Mouse (Mus musculus): ENCODE measurements around the gene Msto1.
"Not testable (repeated sequence)": the region's sequence is repeated elsewhere in the genome, so short reads cannot be mapped to it uniquely, and the experiment has no call there.

The Msto1 gene

DNA sequence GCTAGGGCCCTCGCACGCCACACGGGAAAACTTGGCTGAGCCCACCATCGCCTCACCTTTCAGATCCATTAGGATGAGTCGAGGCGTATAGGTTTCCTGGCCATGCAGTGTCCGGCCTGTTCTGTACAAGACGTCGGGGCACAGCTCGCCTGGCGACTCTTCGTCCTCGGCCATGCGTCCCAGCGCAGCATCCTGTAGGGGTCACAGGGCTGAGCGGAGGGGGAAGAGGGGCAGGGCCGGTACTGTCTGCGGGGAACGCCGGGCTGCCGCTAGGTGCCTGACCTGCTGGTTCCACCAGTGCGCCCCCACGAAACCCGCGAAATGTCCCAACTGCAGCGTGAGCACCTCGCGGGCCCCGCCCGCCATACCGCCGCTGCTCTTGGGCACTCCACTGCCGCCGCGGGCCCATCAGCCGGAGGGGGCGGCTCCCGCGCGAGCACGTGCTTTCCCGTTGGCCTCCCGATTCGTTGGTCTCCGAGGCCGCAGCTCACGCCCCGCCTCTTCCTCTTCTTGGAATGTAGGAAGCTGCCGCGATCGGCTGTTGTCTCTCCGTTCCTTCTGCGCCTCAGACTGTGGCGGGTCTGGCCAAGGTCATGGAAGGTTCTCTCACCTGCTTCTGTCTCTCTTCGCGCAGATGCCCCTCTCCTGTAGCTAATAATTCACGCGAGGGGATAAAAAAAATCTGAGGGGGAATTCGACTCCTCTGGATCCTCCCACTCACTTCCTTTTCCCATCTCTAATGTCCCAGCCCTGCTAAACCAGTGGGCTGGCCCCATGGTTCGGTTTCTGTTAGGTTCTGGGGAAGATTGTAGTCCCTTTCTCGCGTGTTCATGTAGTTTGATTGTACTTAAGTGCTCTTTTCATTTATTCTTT, at the start of gene Msto1:
Gene Msto1, minus strand, starts transcription at position 489 of the 873 bp plus-strand sequence.
- peak; percentile 96 for DNase-seq

DNA sequence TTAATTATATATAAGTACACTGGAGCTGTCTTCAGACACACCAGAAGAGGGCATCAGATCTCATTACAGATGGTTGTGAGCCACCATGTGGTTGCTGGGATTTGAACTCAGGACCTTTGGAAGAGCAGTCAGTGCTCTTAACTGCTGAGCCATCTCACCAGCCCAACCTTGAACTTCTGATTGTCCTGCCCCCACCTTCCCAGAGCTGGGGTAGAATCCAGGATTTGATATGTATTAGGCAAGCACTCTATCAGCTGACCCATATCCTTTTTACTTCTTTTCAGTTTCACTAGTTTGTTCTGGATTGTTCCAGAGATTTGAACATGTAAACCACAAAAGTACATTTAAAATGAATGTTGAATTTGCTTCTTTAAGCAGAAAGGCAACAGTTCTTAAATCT, 49.4 kb upstream of the Msto1 start:
- not testable (repeated sequence) for DNase-seq

DNA sequence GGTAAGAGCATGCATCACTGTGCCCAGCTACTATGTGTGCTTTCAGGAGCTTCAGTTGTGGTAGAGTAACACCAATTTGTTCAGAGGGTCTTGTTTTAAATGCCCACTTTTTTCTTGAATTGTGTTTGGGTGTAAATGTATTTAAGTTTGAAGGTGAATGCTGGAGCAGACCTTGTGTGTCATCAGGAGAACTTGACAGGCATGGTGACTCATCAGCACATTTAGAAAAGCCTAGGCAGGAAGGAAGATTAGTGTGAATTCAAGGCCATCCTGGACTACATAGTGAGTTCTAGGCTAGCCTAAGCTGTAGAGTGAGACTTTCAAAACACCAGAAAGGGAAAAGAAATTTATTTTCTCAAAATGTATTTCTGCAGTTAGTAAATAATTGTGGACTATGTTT, 39.9 kb upstream of the Msto1 start:
- DNase-seq = no peak

DNA sequence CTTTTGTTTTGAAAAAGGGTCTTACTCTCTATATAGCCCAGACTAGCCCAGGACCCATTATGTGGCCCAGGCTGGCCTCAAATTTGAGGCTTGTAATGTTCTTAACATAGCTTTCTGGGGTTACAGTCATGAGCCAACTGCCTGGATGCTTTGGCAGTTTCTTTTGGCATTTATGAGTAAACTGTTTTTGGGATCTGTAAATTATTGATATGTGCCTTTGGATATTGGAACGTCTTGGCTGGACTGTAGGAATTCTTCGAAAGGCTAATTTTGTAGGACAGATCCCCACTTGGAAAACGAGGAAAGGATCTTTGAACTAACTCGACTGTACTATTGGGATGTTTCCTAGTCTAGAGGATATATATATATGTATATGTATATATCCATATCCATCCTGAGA, 39.4 kb upstream of the Msto1 start:
- no peak for DNase-seq

DNA sequence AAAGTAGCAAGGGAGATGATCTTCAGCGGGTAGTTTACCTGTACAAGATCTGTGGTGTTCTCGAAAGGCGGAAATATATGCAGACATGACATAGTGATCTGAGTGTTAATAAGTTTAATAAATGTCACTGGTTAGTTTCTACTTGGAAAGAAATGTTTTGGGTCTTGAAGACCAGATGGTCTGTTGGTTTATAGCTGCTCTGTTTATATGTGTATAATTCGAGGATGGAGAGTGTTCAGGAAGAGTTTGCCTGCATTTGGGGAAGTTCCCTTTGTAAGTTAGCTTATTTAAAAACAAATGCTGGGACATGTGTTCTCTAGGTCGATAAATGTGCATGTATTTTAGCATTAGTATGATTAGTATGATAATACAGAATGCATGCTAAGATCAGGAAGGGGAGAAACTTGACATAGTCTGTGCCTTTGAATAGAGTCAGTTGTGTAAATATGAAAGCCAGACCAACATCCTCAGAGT, 37.6 kb upstream of the Msto1 start:
- no peak for DNase-seq

DNA sequence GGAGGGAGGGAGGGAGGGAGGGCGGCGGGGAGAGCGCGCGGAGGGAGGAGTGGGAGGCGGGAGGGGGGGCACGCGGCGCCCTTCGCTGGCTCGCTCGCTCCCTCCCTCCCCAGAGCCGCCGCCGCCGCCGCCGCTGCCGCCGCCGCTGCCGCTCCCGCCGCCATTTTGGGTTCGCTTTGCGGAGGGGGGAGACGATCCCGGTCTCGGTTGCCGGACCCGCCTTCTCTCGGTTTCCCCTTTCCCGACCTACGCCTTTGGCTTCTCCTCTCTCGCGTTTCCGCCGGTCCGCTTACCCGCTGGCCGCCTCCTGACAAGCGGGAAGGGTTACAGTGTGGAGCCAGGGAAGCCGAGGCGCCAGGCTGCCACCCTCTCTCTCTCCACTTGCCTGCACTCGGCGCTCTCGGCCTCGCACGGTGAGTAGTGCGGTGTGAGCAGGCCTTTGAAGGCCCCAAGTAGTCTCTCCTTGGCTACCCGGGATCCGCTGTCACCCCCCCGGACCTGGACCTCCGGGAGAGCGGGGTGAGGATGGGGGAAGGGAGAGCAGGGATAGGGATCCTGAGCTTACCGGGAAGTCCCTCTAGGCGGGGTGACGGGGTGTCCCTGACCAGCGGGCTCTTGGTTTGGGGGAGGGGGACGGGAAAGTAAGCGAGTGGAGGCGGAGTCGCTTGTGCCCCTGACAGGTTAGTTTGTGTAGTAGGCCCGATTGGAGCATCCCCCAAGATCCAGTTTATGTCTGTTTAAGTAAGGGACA, 37.0 kb upstream of the Msto1 start, which contains the start of the genes Ash1l and Dap3:
Gene Ash1l, plus strand, starts transcription at position 47 of the 751 bp plus-strand sequence.
Gene Dap3, minus strand, starts transcription at position 606 of the 751 bp plus-strand sequence.
- DNase-seq = peak; percentile 86

DNA sequence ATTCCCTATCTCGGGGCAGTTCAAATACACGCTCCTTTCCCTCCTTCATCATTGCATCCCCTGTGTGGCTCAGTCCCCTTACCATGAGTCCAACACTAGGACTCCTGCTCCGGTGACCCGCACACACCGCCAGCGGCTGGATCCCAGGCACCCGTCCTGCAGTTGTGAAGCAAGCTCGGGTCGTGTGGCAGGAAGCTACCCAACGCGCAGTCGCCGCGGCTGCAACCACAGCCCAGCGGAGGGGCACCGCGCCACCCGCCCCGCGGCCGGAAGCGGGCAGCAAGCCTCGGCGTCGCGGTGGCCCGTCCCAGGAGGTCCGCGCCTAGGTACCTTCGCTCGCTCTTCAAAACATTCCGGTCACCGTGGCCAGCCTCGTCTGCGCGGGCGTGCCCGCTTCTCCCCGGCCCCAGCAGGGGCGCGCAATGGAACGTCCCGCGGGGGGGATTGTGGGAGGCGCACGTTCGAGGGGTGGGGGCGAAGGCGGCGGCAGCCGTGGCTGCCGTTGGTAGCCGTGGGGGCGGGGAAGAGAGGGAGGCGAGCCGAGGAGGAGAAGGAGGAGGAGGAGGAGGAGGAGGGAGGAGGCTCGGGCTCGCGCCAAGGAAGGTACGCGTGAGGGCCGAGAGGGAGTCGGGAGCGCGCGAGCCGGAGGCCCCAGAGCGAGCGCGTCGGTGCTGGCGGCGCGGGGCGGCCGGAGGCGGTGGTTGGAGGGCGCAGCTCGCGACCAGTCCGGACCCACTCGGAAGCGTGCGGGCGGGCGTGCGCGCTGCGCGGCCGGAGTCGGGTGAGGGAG, 36.2 kb upstream of the Msto1 start:
- peak; percentile 96 for DNase-seq

DNA sequence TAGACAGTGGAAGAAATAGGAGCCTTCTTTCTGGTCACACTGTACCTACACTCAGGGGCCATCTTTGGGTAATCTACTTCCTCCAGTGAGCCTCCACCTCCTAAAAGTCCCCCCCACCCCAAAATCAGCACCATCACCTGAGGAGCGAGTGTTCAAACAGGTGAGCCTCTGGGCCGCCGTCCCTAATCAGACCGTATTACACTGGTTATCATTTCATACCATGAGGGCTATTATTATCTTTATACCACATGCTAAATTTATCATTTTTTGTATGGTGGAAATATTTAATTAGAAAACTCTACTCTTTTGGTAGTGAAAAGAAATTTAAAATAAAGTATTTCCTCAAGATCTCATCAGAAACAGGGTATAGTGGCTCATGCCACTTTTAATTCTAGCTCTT, 30.3 kb upstream of the Msto1 start:
- DNase-seq = no peak

DNA sequence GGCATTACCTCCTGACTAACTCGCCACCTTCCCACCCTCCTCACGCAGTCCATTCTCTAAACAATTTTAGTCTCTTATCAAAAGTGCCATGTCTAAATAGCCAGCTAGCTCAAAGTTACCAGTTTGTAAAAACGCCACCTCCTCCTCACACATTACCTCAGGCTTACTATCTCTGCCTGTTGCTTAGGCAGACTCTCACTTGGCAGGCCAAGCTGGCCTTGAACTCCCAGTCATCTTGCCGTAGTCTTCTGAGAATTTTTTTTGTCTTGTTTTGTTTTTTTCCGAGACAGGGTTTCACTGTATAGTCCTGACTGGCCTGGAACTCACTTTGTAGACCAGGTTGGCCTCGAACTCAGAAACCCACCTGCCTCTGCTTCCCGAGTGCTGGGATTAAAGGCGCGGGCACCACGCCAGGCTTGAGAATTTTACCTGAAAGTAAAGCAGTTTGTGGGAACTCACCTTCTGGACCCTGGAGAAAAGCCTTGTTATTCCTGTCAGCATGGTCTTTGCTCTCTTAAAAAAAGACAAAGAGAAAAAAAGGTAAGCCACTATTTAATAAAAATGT, 28.6 kb upstream of the Msto1 start:
- no peak for DNase-seq

DNA sequence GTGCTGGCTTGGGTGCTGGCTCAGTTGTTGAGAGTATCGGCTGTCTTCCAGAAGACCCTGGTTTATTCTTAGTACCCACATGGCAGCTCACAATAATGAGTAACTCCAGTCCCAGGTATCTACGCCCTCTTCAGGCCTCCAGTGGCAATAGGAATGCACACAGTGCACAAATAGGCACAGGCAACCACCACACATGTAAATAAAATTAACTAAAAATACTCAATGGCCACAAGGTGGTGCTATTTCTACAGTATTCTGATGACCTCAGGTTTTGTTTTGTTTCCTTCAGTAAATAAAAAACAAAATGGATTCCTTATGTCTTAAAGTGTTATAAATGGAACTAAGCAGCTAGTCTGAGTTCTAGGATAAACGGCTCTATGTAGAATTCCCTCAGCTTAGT, 25.9 kb upstream of the Msto1 start:
- peak; percentile 17 for DNase-seq

DNA sequence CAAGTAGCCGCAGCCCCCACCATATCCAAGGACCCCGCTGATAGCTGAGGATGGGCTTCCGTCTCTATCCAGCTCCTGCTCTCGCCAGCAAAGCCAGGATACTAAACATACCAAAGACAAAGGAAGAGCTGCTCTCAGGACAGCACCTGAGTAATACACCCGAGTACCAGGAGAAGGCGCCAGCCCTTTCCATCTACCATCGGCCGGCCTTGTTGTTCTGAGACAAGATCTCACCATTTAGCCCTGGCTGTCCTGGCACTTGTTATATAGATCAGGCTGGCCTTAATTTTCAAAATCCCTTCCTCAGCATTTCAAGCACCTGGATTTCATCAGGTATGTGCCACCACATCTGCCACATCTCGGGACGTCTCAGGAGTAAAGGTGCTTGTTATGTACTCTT, 25.3 kb upstream of the Msto1 start:
- no peak for DNase-seq

DNA sequence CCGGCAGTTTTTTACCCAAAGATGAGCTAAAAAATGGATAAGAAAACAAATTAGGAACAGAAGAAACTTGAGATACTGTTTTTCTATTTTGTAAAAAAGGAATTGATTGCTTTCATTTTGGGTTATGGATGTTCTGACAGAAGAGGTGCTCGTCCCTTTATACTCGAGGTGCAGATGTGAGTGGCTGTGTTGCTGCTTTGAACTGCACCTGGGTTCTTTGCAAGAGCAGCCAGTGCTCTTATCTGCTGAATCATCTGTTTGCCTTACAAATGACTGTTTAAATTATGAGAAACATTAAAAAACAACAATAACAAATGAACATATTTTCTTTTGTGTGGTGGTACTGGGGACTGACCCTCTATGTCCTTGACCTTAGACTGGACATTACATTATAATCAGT, 15.7 kb upstream of the Msto1 start:
- peak; percentile 53 for DNase-seq

DNA sequence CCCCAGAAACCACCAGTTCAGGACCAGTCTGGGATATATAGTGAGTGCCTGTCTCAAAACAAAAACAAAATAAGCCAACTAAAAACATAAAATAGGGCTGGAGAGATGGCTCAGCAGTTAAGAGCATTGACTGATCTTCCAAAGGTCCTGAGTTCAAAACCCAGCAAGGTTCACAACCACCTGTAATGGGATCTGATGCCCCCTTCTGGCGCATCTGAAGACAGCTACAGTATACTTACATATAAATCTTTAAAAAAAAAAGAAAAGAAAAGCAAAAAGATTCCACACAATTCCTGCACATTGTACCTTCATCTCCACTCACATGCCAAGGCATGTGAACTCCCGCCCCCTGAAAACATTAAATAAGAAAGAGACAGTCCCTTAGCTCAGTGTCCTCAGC, 11.9 kb upstream of the Msto1 start:
- no peak for DNase-seq

DNA sequence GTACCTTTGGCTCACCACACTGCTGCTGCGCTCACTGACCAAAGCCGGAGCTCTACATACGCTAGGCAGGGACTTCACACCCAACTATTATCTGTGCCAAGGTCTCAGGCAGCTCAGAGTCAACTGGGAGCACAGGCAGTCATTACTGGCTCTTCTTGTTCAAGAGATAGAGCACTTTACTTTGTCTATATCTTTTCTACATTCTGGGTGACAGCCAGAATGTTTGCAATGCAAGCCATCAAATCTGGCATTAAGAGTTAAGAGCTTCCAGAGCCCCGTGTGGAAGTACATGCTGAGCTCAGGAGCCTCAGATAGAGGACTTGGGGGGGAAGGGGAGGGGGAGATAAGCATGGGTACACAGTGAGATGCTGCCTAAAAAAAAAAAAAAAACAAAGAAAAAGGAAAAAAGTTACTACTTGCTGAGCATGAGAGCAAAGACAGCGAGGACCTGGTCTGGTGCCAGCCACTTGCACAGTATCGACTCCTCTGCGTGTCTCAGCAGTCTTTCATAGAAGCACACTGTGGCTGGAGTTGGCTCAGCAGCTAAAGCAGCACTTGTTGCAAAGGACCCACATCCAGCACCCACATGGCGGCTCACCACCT, 10.3 kb upstream of the Msto1 start:
- no peak for DNase-seq

DNA sequence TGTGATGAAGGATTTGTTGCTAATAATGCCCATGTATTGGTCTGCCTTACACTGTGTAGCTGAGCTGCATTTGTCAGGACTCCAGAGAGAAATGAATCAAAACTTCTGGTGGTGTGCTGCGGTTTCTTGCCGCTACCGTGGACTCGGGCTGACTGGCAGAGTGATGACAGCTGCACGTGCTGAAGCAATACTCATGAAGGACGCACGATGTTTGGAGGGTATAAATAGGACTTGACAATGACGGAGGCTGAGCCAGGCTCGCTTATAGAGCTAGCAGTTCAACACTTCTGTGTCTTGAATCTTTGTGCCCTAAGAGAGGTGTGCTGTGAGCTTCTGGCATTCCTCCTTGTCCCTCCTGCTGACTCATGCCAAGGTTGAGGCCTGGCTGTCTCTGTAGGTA, 7.6 kb upstream of the Msto1 start:
- DNase-seq = no peak

DNA sequence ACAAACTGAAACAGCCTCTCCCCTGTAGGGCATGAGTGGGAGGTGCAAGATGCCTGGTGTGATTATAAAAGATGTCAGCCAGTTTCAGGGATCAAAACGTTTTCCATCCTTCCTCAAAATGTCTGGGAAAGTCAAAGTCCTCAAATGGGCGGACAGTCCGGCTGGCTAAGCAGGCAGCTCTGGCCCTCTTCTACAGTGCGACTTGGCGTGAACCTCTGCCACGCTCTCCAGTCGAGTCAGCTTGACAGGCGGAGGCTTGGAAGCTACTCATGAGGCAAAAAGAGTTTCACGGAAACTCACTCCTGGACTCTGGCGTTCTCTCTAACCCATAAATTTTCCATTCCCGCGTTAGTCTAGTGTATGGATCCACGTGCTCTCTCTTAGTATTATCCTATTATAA, 5.2 kb upstream of the Msto1 start:
- DNase-seq = no peak

DNA sequence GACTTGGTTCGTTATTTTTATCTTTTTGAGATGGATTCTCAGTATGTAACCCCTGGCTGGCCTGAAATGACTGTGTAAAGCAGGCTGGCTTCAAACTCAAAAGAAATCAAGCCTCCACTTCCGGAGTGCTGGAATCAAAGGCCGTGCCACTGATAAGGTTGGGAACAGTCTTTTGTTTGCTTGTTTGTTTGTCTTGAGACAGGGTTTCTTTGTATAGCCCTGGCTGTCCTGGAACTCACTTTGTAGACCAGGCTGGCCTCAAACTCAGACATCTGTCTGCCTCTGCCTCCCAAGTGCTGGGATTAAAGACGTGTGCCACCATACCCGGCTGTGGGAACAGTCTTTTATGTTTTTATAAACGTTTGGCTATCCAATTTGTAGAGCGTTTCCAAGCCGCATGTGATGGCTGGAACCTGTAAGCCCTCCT, 598 bp upstream of the Msto1 start:
- peak; percentile 22 for DNase-seq

DNA sequence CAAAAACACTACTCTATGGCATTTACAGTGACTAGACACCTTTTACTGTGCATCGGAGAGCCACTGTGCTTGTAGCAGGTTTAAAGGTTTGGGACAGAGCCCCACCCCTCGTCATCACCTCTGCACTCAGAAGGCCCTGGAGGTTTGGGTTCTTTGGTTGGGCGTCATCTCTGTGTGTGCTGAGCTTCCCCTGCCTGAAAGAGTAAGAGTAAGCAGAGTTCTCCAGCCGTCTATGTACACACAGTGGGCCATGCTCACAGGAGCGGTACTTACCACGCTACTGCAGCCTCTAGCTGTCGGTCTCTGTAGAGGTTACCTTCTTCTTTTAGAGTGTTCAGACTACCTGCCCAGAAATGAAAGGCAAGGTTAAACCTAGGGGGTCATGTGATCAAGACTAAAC, 1.2 kb downstream of the Msto1 start:
- DNase-seq = no peak

DNA sequence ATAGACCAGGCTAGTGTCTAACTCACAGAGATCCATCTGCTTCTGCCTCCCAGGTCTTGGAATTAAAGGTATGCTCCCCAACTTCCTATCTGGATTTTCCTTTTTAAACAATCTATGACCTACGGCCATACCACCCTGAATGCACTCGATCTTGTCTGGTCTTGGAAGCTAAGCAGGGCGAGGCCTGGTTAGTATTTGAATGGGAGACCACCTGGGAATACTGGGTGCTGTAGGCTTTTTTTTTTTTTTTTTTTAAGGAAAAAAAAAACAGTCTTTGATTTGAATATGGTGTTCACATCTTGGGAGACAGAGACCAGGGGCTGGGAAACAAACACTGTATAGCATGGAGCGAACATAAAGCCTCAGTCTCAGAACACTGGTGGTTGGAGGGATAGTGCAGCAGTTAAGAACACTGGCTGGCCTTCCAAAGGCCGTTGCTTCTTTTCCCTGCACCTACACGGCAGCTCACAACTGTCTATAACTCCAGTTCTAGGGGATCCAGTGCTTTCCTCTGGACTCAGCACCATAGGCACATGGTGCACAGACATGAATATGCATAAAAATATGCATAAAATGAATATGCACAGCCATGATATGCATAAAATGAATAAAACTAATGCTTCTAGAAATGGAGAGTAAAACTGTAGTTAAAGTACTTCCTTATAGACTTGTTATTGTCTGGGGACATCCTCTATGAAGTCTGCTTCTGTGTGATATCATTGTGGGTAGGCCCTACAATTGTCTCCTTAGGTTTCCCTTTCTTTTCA, 7.2 kb downstream of the Msto1 start:
- DNase-seq = no peak

DNA sequence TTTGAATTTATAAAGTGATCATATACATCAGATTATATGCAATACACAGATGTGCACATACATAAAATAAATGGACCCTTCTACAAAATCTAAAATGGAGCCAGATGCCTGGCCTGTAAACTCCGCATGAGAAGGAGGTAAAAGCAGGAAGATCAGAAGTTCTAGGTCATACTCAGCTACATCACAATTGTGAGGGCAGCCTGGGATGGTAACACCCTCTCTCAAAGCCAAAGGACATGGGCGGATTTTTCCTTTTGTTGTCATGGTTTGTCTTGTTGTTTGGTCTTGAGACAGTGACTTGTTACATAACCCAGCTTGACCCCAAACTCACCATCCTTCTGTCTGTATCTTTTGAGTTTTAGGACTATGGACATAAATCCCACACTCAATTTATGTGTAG, 8.1 kb downstream of the Msto1 start:
- DNase-seq = no peak

DNA sequence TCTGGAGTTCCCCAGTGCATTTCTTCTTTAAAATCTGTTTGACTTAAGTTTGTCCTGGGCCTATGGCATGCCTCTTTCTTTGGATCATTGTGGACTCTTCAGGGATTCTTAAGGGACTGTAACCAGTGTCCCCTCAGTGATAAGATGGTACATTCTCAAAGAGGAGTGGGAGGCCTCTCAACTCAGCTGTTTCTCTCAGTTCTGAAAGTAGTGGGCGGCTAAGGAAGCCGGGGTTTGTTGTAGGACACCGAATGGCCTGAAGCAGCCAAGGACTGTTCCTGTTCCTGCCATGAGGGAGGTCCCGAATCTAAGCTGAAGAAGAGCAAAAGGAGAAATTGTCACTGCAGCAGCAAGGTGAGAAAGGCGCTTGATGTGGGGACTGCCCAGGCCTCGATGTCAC, 8.6 kb downstream of the Msto1 start:
- DNase-seq = no peak

DNA sequence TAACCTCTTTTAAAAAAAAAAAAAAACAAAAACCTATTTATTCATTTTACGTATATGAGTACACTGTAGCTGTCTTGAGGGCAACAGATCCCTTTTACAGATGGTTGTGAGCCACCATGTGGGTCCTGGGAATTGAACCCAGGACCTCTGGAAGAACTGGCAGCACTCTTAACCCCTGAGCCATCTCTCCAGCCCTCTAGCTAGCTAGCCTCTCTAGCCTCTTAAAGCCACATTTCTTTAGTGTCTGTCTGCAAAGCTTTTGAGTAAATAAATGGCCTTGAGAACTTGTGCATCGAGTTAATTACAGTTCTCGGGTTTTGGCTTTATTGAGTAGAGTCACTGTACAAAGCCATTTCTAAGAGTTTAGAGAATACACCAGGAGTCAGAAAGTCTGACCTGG, 9.0 kb downstream of the Msto1 start:
- DNase-seq = no peak

Measured in thymus, postnatal 14 days (tissue).